Mouse (Mus musculus): ENCODE measurements around the gene Maml2. TPM values are rescaled to one million over a fixed set of nuclear protein-coding genes. Genes with fewer than 3 reads are reported as not detected.
A peak's percentile ranks its signal among the peaks of the same experiment; 100 is the strongest.

Gene Maml2
- total and polyA plus RNA-seq, 2 experiments from 2014 or later: 11.4 to 11.6 TPM

DNA sequence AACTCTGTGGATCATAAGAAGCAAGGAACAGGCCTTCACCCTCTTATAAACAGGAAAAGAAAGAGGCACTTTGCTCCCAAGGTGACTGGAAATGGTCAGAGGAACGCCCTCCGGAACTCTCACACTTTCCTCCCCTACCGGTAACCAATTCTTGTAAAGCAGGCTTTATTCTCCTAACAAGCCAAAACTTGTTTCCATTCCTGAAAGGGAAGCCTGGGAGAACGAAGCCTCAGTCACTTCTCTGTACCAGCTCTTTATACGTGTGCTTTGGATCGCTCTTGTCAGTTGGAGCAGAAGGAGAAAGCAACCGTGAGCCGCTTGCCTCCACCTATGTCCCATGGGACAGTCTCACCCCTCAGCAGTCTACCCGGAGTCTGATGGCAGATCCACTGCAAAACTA is 262.9 kb downstream of the Maml2 start:
- no peak for ATAC-seq
- 81% methylated on average over 9 of the region's 9 CpGs for WGBS
- H3K9me3 ChIP-seq (ENCODE audit: low read length): no peaks in the 10 kb centered on the region
- TF ChIP-seq CTCF (IDR thresholded peaks at IDR 0.05; ENCODE audit: low read depth): no peak
- no peaks in the 10 kb centered on the region for H3K27me3 ChIP-seq (ENCODE audit: insufficient read depth, low read length)
- H3K36me3 ChIP-seq (ENCODE audit: insufficient read depth, low read length): no peaks in the 10 kb centered on the region
- no peak for DNase-seq (ENCODE audit: low spot score)
- H3K4me1 ChIP-seq (ENCODE audit: insufficient read depth, low read length): peaks cover 16% of the 10 kb centered on the region
- H3K4me3 ChIP-seq (ENCODE audit: low read length): no peak overlapping the region
- H3K9ac ChIP-seq (replicated peaks; ENCODE audit: low read length): no peak overlapping the region
- no peak overlapping the region for H3K27ac ChIP-seq
- H3K4me2 ChIP-seq (ENCODE audit: low read depth, low read length): no peak overlapping the region

GRCm38 (mm10) chr9:13561335-13561734 is 263.6 kb downstream of the Maml2 start:
- ATAC-seq: no peak
- no peak for TF ChIP-seq CTCF (IDR thresholded peaks at IDR 0.05; ENCODE audit: low read depth)
- Histone ChIP-seq H3K4me2 (ENCODE audit: low read depth, low read length) (no peak overlapping the region), H3K36me3 (ENCODE audit: insufficient read depth, low read length) (no peaks in the 10 kb centered on the region), H3K9me3 (ENCODE audit: low read length) (no peaks in the 10 kb centered on the region), H3K27me3 (ENCODE audit: insufficient read depth, low read length) (no peaks in the 10 kb centered on the region), H3K9ac (replicated peaks; ENCODE audit: low read length) (no peak overlapping the region), H3K4me3 (ENCODE audit: low read length) (no peak overlapping the region), H3K4me1 (ENCODE audit: insufficient read depth, low read length) (peaks cover 16% of the 10 kb centered on the region), H3K27ac (no peak overlapping the region)
- 65% methylated on average over 1 of the region's 1 CpGs for WGBS
- no peak for DNase-seq (ENCODE audit: low spot score)

DNA sequence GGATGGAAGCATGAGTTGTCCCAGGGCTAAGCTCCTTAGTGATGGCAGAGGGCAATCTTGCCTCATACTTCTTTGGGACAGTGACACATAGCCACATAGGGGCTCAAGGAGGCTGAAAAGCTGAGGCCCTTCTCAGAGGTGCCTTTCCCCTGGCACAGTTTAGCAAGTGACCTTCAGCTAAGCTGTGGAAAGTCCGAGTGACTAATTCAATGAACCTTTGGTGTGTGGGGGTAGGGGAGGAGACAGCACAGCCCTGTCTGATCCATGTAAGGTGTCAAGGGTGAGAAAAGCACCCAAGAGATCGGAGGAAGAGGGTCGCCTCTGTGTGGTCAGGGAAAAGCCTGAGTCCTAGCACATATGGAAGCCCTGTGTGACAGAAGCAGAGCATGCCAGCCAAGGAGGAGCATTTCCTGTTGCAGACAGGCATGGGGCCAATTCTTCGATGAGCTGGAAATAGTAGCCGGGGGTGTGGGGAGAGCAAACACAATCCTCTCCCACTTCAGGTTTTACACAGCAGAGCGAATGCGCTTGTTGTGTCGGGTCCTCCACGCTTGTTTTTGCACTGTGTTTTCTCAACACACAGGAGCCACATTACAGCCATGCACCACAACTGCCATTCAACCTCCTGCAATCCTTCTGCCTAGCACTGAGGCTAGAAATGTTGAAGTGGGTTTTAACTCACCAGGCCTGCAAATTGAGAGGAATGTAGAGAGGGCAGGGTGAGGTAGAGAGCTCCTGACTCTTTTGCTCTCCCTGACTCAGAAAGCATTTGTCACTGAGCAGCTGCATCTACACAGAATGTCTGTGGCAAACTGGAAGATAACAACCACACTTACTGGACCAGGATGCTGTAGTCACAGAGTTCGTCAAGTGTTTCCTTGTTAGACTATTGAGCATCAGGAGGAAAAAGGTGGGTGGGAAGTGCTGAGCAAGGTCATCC is 266.0 kb downstream of the Maml2 start:
- Histone ChIP-seq H3K4me1 (ENCODE audit: insufficient read depth, low read length) (peaks cover 16% of the 10 kb centered on the region), H3K9ac (replicated peaks; ENCODE audit: low read length) (no peak overlapping the region), H3K9me3 (ENCODE audit: low read length) (no peaks in the 10 kb centered on the region), H3K27me3 (ENCODE audit: insufficient read depth, low read length) (no peaks in the 10 kb centered on the region), H3K36me3 (ENCODE audit: insufficient read depth, low read length) (no peaks in the 10 kb centered on the region), H3K4me3 (ENCODE audit: low read length) (no peak overlapping the region), H3K27ac (peak overlapping the region; percentile 68), H3K4me2 (ENCODE audit: low read depth, low read length) (no peak overlapping the region)
- ATAC-seq: peak; percentile 60
- no peak for TF ChIP-seq CTCF (IDR thresholded peaks at IDR 0.05; ENCODE audit: low read depth)
- peak; percentile 80 for DNase-seq (ENCODE audit: low spot score)
- 41% methylated on average over 10 of the region's 10 CpGs for WGBS

DNA sequence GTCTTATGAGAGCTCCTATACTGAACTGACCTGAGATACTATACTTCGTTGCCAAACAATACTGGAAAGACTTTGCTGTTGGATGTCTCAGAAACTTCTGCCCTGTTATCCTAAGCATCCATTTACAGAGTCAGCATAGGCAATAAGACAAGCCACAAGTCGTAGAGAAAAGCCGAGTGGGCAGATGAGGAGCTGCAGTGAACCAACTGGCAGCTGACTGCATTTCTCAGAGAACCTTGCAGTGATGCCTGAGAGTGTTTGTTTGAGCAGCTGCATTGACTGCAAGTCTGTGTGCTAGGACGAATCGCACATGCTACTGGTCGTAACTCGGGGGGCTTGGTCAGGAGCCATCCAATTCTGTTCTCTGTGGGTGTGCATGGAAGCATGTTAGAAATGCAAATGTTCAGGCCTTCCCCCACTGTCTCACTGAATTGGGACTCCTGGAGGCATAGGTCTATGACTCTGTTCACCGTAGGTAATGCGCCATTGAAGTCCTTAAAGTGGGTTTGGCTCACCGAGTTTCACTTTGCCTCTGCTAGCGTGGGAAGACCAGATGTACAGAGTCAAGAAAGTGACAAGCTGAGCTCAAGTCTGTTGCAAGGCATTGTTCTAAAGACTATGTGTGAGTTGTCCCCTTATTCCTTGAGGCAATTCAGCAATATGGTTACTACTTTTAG is 267.7 kb downstream of the Maml2 start:
- H3K9ac ChIP-seq (replicated peaks; ENCODE audit: low read length): no peak overlapping the region
- peak; percentile 31; the same call in 1 of the 2 replicates for ATAC-seq
- no peaks in the 10 kb centered on the region for H3K27me3 ChIP-seq (ENCODE audit: insufficient read depth, low read length)
- H3K4me1 ChIP-seq (ENCODE audit: insufficient read depth, low read length): peaks cover 16% of the 10 kb centered on the region
- H3K4me3 ChIP-seq (ENCODE audit: low read length): no peak overlapping the region
- H3K9me3 ChIP-seq (ENCODE audit: low read length): no peaks in the 10 kb centered on the region
- no peaks in the 10 kb centered on the region for H3K36me3 ChIP-seq (ENCODE audit: insufficient read depth, low read length)
- peak; percentile 34 for DNase-seq (ENCODE audit: low spot score)
- 32% methylated on average over 11 of the region's 11 CpGs for WGBS
- 0 out of 2 replicates have a peak overlapping the region, but pooled peaks have one; percentile 36 for H3K27ac ChIP-seq
- TF ChIP-seq CTCF (IDR thresholded peaks at IDR 0.05; ENCODE audit: low read depth): no peak
- no peak overlapping the region for H3K4me2 ChIP-seq (ENCODE audit: low read depth, low read length)

DNA sequence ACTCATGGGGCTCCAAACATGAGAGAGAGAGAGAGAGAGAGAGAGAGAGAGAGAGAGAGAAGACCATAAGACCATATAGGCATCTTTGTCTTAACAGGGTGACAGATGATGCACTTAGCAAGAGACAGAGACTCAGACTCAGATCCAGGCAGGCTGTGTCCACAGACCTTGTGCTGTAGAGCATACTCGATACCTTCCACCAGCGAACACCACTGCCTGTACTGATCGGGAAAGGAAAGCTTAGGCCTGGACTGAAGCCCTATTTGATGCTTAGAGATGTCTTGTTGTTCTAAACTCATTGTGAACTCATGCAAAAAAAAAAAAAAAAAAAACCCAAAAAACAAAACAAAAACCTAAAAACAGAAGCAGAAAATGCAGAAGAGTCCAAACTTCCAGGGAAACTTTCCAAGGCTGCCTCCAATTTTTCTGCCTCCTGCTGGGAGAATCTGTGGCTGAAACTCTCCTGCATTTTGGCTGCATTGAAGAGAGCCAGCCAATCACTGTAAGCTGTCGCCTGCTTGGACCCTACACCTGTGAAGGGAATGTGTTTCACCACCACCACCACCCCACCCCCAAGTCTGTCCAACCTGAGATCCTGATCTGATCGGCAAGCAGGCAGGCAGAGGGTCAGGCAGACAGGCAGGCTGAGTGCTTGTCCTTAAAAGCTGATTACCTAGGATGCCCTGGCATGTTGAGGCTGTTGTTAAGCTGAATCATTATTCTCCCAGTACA is 268.6 kb downstream of the Maml2 start:
- no peak for TF ChIP-seq CTCF (IDR thresholded peaks at IDR 0.05; ENCODE audit: low read depth)

GRCm38 (mm10) chr9:13569023-13569422 is 271.3 kb downstream of the Maml2 start:
- WGBS: 82% methylated on average over 4 of the region's 4 CpGs
- no peak overlapping the region for H3K4me2 ChIP-seq (ENCODE audit: low read depth, low read length)
- no peak overlapping the region for H3K27ac ChIP-seq
- H3K36me3 ChIP-seq (ENCODE audit: insufficient read depth, low read length): no peaks in the 10 kb centered on the region
- H3K4me3 ChIP-seq (ENCODE audit: low read length): no peak overlapping the region
- DNase-seq (ENCODE audit: low spot score): no peak
- H3K9ac ChIP-seq (replicated peaks; ENCODE audit: low read length): no peak overlapping the region
- H3K4me1 ChIP-seq (ENCODE audit: insufficient read depth, low read length): peaks cover 4% of the 10 kb centered on the region; the same call in 1 of the 2 replicates
- ATAC-seq: no peak
- H3K9me3 ChIP-seq (ENCODE audit: low read length): no peaks in the 10 kb centered on the region
- TF ChIP-seq CTCF (IDR thresholded peaks at IDR 0.05; ENCODE audit: low read depth): no peak
- no peaks in the 10 kb centered on the region for H3K27me3 ChIP-seq (ENCODE audit: insufficient read depth, low read length)

More for the DNA sequence above, 268.6 kb downstream of the Maml2 start:
- Histone ChIP-seq H3K9ac (replicated peaks; ENCODE audit: low read length) (no peak overlapping the region), H3K27me3 (ENCODE audit: insufficient read depth, low read length) (no peaks in the 10 kb centered on the region), H3K36me3 (ENCODE audit: insufficient read depth, low read length) (no peaks in the 10 kb centered on the region), H3K27ac (no peak overlapping the region), H3K4me1 (ENCODE audit: insufficient read depth, low read length) (peaks cover 16% of the 10 kb centered on the region), H3K4me2 (ENCODE audit: low read depth, low read length) (no peak overlapping the region), H3K9me3 (ENCODE audit: low read length) (no peaks in the 10 kb centered on the region), H3K4me3 (ENCODE audit: low read length) (no peak overlapping the region)
- no peak for DNase-seq (ENCODE audit: low spot score)
- ATAC-seq: no peak
- 79% methylated on average over 5 of the region's 5 CpGs for WGBS

Data from hindbrain, postnatal 0 days (tissue).